Mouse (Mus musculus) CH12.LX (cell line): ENCODE measurements around the gene Lrch4.

Experiments used
- EP300 ChIP-seq: IDR thresholded peaks from 2 replicates; pipeline ENCODE4 v1.6.1; 2011; ENCODE audit warnings: low read length, improper control_type of control experiment
- KAT2A ChIP-seq: IDR thresholded peaks from 2 replicates; pipeline ENCODE4 v1.6.1; 2012; ENCODE audit warnings: low read length, improper control_type of control experiment, inconsistent platforms; ENCODE audit not compliant: insufficient replicate concordance

GRCm38 (mm10) chr5:137609292-137609691 lies 19.6 kb upstream of the Lrch4 start:
- no peak for TF ChIP-seq KAT2A
- TF ChIP-seq EP300, result no peak
